Mouse (Mus musculus) kidney, adult 9 months (tissue): ENCODE data around the gene Ptcd3.

Source experiments
- DNase-seq: peaks from one replicate; pipeline ENCODE4 v3.0.0; 2022

Ptcd3 gene

GRCm38 (mm10) chr6:71868809-71869208, 39.7 kb downstream of the Ptcd3 start:
- peak; percentile 21 for DNase-seq

GRCm38 (mm10) chr6:71867751-71868150, 40.8 kb downstream of the Ptcd3 start:
- DNase-seq: no peak

GRCm38 (mm10) chr6:71846906-71847305, 61.6 kb downstream of the Ptcd3 start:
- peak; percentile 22 for DNase-seq

- DNase-seq: no peak
Observed at GRCm38 (mm10) chr6:71840597-71841290, 67.8 kb downstream of the Ptcd3 start.

GRCm38 (mm10) chr6:71839815-71840214, 68.7 kb downstream of the Ptcd3 start:
- no peak for DNase-seq

GRCm38 (mm10) chr6:71836811-71837210, 71.7 kb downstream of the Ptcd3 start:
- DNase-seq: no peak

- DNase-seq: peak; percentile 99
Observed at GRCm38 (mm10) chr6:71831581-71831960, 77.0 kb downstream of the Ptcd3 start.

GRCm38 (mm10) chr6:71830690-71831580, 77.6 kb downstream of the Ptcd3 start, which contains the start of gene Immt:
Immt (plus strand) TSS chr6:71831331.
- peak; percentile 98 for DNase-seq
